Mouse (Mus musculus): ENCODE data around the gene Lrrc63. TPM values are rescaled to one million over a fixed set of nuclear protein-coding genes. Genes with fewer than 3 reads are reported as not detected.
"Not testable (repeated sequence)": the region's sequence is repeated elsewhere in the genome, so short reads cannot be mapped to it uniquely, and the experiment has no call there.

Gene Lrrc63
- polyA plus RNA-seq, 2 experiments = not detected

GRCm38 (mm10) chr14:75151146-75151545, 20.5 kb upstream of the Lrrc63 start:
- ATAC-seq (ENCODE audit: low FRiP score, low read depth) (no peak), DNase-seq (ENCODE audit: low spot score) (no peak)

GRCm38 (mm10) chr14:75150653-75151052, 20.0 kb upstream of the Lrrc63 start:
- H3K36me3 ChIP-seq (ENCODE audit: control insufficient read depth, insufficient read depth, low read length) = no peaks in the 10 kb centered on the region
- no peak overlapping the region for H3K27ac ChIP-seq (replicated peaks; ENCODE audit: low read depth, low read length)
- H3K27me3 ChIP-seq (ENCODE audit: control insufficient read depth, insufficient read depth, low read length) = no peaks in the 10 kb centered on the region
- H3K4me3 ChIP-seq (replicated peaks; ENCODE audit: low read length) = no peak overlapping the region
- no peak for TF ChIP-seq POLR2A (IDR thresholded peaks at IDR 0.05; ENCODE audit: borderline replicate concordance, extremely low read depth, insufficient read depth, insufficient read length)
- no peaks in the 10 kb centered on the region for H3K9me3 ChIP-seq (ENCODE audit: control insufficient read depth, low read length)
- DNase-seq (ENCODE audit: low spot score) = no peak
- H3K9ac ChIP-seq (ENCODE audit: low read depth, low read length, severe bottlenecking) = no peak overlapping the region
- WGBS = 55% methylated on average over 2 of the region's 2 CpGs
- H3K4me2 ChIP-seq (replicated peaks; ENCODE audit: low read depth, low read length, severe bottlenecking) = no peak overlapping the region
- no peak for ATAC-seq (ENCODE audit: low FRiP score, low read depth)
- H3K4me1 ChIP-seq (ENCODE audit: control insufficient read depth, insufficient read depth, low read length) = no peaks in the 10 kb centered on the region

More at GRCm38 (mm10) chr14:75151146-75151545, 20.5 kb upstream of the Lrrc63 start:
- Histone ChIP-seq H3K4me3 (replicated peaks; ENCODE audit: low read length) (no peak overlapping the region), H3K4me1 (ENCODE audit: control insufficient read depth, insufficient read depth, low read length) (no peaks in the 10 kb centered on the region), H3K9ac (ENCODE audit: low read depth, low read length, severe bottlenecking) (no peak overlapping the region), H3K9me3 (ENCODE audit: control insufficient read depth, low read length) (no peaks in the 10 kb centered on the region), H3K4me2 (replicated peaks; ENCODE audit: low read depth, low read length, severe bottlenecking) (no peak overlapping the region), H3K36me3 (ENCODE audit: control insufficient read depth, insufficient read depth, low read length) (no peaks in the 10 kb centered on the region), H3K27ac (replicated peaks; ENCODE audit: low read depth, low read length) (no peak overlapping the region), H3K27me3 (ENCODE audit: control insufficient read depth, insufficient read depth, low read length) (no peaks in the 10 kb centered on the region)
- 70% methylated on average over 3 of the region's 3 CpGs for WGBS
- no peak for TF ChIP-seq POLR2A (IDR thresholded peaks at IDR 0.05; ENCODE audit: borderline replicate concordance, extremely low read depth, insufficient read depth, insufficient read length)

- DNase-seq (ENCODE audit: low spot score) (no peak), ATAC-seq (ENCODE audit: low FRiP score, low read depth) (no peak)
- no peaks in the 10 kb centered on the region for H3K27me3 ChIP-seq (ENCODE audit: control insufficient read depth, insufficient read depth, low read length)
- no peak overlapping the region for H3K4me3 ChIP-seq (replicated peaks; ENCODE audit: low read length)
- H3K4me2 ChIP-seq (replicated peaks; ENCODE audit: low read depth, low read length, severe bottlenecking) = no peak overlapping the region
- TF ChIP-seq POLR2A (IDR thresholded peaks at IDR 0.05; ENCODE audit: borderline replicate concordance, extremely low read depth, insufficient read depth, insufficient read length) = no peak
- no peaks in the 10 kb centered on the region for H3K36me3 ChIP-seq (ENCODE audit: control insufficient read depth, insufficient read depth, low read length)
- H3K27ac ChIP-seq (replicated peaks; ENCODE audit: low read depth, low read length) = no peak overlapping the region
- no peaks in the 10 kb centered on the region for H3K4me1 ChIP-seq (ENCODE audit: control insufficient read depth, insufficient read depth, low read length)
- no peaks in the 10 kb centered on the region for H3K9me3 ChIP-seq (ENCODE audit: control insufficient read depth, low read length)
- 86% methylated on average over 9 of the region's 9 CpGs for WGBS
- H3K9ac ChIP-seq (ENCODE audit: low read depth, low read length, severe bottlenecking) = no peak overlapping the region
Observed at GRCm38 (mm10) chr14:75148229-75148628, 17.5 kb upstream of the Lrrc63 start.

GRCm38 (mm10) chr14:75147706-75148105, 17.0 kb upstream of the Lrrc63 start:
- not testable (repeated sequence) for H3K4me1 ChIP-seq (ENCODE audit: control insufficient read depth, insufficient read depth, low read length); H3K27ac ChIP-seq (replicated peaks; ENCODE audit: low read depth, low read length); H3K4me2 ChIP-seq (replicated peaks; ENCODE audit: low read depth, low read length, severe bottlenecking); H3K4me3 ChIP-seq (replicated peaks; ENCODE audit: low read length); H3K9ac ChIP-seq (ENCODE audit: low read depth, low read length, severe bottlenecking); H3K27me3 ChIP-seq (ENCODE audit: control insufficient read depth, insufficient read depth, low read length); DNase-seq (ENCODE audit: low spot score); H3K36me3 ChIP-seq (ENCODE audit: control insufficient read depth, insufficient read depth, low read length); ATAC-seq (ENCODE audit: low FRiP score, low read depth); H3K9me3 ChIP-seq (ENCODE audit: control insufficient read depth, low read length)
- 79% methylated on average over 2 of the region's 2 CpGs for WGBS

GRCm38 (mm10) chr14:75139225-75139624, 8.5 kb upstream of the Lrrc63 start:
- ATAC-seq (ENCODE audit: low FRiP score, low read depth) = no peak
- TF ChIP-seq POLR2A (IDR thresholded peaks at IDR 0.05; ENCODE audit: borderline replicate concordance, extremely low read depth, insufficient read depth, insufficient read length) = no peak
- H3K4me2 ChIP-seq (replicated peaks; ENCODE audit: low read depth, low read length, severe bottlenecking) = no peak overlapping the region
- H3K27me3 ChIP-seq (ENCODE audit: control insufficient read depth, insufficient read depth, low read length) = no peaks in the 10 kb centered on the region
- H3K27ac ChIP-seq (replicated peaks; ENCODE audit: low read depth, low read length) = no peak overlapping the region
- H3K4me1 ChIP-seq (ENCODE audit: control insufficient read depth, insufficient read depth, low read length) = no peaks in the 10 kb centered on the region
- DNase-seq (ENCODE audit: low spot score) = no peak
- H3K4me3 ChIP-seq (replicated peaks; ENCODE audit: low read length) = no peak overlapping the region
- H3K9me3 ChIP-seq (ENCODE audit: control insufficient read depth, low read length) = no peaks in the 10 kb centered on the region
- no peak overlapping the region for H3K9ac ChIP-seq (ENCODE audit: low read depth, low read length, severe bottlenecking)
- H3K36me3 ChIP-seq (ENCODE audit: control insufficient read depth, insufficient read depth, low read length) = no peaks in the 10 kb centered on the region
- WGBS = 73% methylated on average over 2 of the region's 2 CpGs

- H3K9me3 ChIP-seq (ENCODE audit: control insufficient read depth, low read length) = no peaks in the 10 kb centered on the region
- no peak overlapping the region for H3K4me3 ChIP-seq (replicated peaks; ENCODE audit: low read length)
- no peaks in the 10 kb centered on the region for H3K36me3 ChIP-seq (ENCODE audit: control insufficient read depth, insufficient read depth, low read length)
- ATAC-seq (ENCODE audit: low FRiP score, low read depth) = no peak
- H3K4me2 ChIP-seq (replicated peaks; ENCODE audit: low read depth, low read length, severe bottlenecking) = no peak overlapping the region
- H3K27ac ChIP-seq (replicated peaks; ENCODE audit: low read depth, low read length) = no peak overlapping the region
- DNase-seq (ENCODE audit: low spot score) = no peak
- TF ChIP-seq POLR2A (IDR thresholded peaks at IDR 0.05; ENCODE audit: borderline replicate concordance, extremely low read depth, insufficient read depth, insufficient read length) = no peak
- H3K9ac ChIP-seq (ENCODE audit: low read depth, low read length, severe bottlenecking) = no peak overlapping the region
- WGBS = 80% methylated on average over 10 of the region's 10 CpGs
- no peaks in the 10 kb centered on the region for H3K27me3 ChIP-seq (ENCODE audit: control insufficient read depth, insufficient read depth, low read length)
- no peaks in the 10 kb centered on the region for H3K4me1 ChIP-seq (ENCODE audit: control insufficient read depth, insufficient read depth, low read length)
Observed at GRCm38 (mm10) chr14:75138503-75138902, 7.8 kb upstream of the Lrrc63 start.
